Comparison of ENCODE assay signal across 8 mouse cellular contexts in the genomic region with DNA sequence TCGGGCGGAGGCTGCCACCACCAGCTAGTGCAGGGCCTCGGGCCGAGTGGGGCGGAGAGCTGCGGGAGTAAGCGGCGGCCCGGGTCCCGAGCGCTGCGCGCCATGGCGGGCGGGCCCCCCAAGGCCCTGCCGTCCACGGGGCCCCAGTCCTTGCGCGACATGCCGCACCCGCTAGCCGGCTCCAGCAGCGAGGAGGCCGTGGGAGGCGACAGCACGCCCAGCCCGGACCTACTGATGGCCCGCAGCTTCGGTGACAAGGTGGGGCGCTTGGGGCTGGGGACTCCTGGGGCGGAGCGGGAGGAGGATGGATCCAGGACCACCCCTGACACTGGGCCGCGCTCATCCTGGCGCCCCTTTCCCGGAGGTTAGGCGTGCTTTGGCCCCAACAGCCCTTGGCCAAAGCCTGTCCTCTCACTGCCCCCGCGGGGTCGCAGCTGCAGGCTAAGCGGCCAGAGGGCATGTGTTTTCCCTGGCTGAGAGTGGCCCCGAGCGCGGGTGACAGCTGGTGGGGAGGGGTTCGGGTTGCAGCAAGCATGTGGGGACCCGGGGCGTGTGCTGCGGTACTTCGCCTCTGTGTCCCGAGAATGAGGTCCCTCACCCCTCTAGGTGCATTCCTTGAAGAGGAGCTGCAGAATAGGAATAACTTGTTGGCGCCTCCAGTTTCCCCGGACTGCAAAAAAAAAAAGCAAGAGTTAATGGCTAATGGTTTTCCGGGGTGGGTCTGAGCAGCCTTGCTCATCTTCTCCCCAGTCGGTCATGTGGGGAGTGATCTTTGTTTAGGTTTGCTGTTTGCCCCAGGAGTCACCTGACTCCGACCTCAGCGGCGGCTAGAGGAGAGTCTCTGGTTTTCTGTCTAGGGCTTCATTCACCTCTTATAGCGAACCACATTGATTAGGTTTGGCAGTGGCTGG. TPM values are rescaled to one million over a fixed set of nuclear protein-coding genes. Genes with fewer than 3 reads are reported as not detected.
DNase-seq lines count a peak whose midpoint lies in the region; ATAC-seq and TF ChIP-seq lines count a peak whose summit lies in the region.

No protein-coding gene starts in this region.

- peak; percentile 67 for DNase-seq in left cerebral cortex, postnatal 4 days
- no peak for DNase-seq in left cerebral cortex, adult 8-10 months (ENCODE audit: low spot score in 2 of 2)
- DNase-seq in cerebellum, adult 9-10 months = peak; percentile 75
- DNase-seq in gastrocnemius, adult 2 months = peak; percentile 64
- DNase-seq in intestine, embryonic 14.5 days (ENCODE audit: low spot score) = peak; percentile 76
- peak; percentile 62 for DNase-seq in naive thymus-derived CD4-positive, alpha-beta T cell, adult 2 months (ENCODE audit: low read depth)
- peak; percentile 89 for DNase-seq in yolk sac, embryonic 10.5 days (ENCODE audit: low spot score)

- peak; percentile 75 for ATAC-seq in intestine, embryonic 14.5 days (replicated peaks; ENCODE audit: low FRiP score, low TSS enrichment, low read depth)
- ATAC-seq in liver, embryonic 15.5 days (ENCODE audit: insufficient read depth) = peak; percentile 49

- intact Hi-C loops in left cerebral cortex, postnatal 4 days (cut with DNase I) = loop anchor here (5.0 kb wide), 2 partner anchors 41 to 56 kb away; no protein-coding TSS in a partner anchor
- intact Hi-C loops in gastrocnemius, adult 2 months (cut with DNase I) = loop anchor here (5.0 kb wide), 2 partner anchors 46 to 66 kb away; no protein-coding TSS in a partner anchor

- H3K27ac ChIP-seq in gastrocnemius, adult 2 months = peak overlapping the region; percentile 95
- H3K27ac ChIP-seq in intestine, embryonic 14.5 days (ENCODE audit: low read depth) = peak overlapping the region; percentile 38; the same call in 1 of the 2 replicates
- H3K27ac ChIP-seq in liver, embryonic 15.5 days (replicated peaks) = peak overlapping the region; percentile 71

- no peaks in the 10 kb centered on the region for H3K36me3 ChIP-seq in intestine, embryonic 14.5 days (ENCODE audit: control insufficient read depth, insufficient read depth, low read length)
- H3K36me3 ChIP-seq in liver, embryonic 15.5 days (replicated peaks) = no peaks in the 10 kb centered on the region

- under 1% methylated on average over 49 of the region's 58 CpGs for WGBS in intestine, embryonic 14.5 days
- WGBS in liver, embryonic 15.5 days (ENCODE audit: insufficient replicate concordance) = under 1% methylated on average over 58 of the region's 58 CpGs

- peaks cover 8% of the 10 kb centered on the region; the same call in 1 of the 2 replicates for H3K4me1 ChIP-seq in intestine, embryonic 14.5 days (replicated peaks; ENCODE audit: control insufficient read depth, insufficient read depth, low read length)
- H3K4me1 ChIP-seq in liver, embryonic 15.5 days (replicated peaks) = peaks cover 61% of the 10 kb centered on the region

- H3K9me3 ChIP-seq in intestine, embryonic 14.5 days (ENCODE audit: control insufficient read depth, low read length) = no peaks in the 10 kb centered on the region
- H3K9me3 ChIP-seq in liver, embryonic 15.5 days (replicated peaks) = no peaks in the 10 kb centered on the region

- peak overlapping the region; percentile 97 for H3K4me2 ChIP-seq in intestine, embryonic 14.5 days (ENCODE audit: low read length)
- H3K4me2 ChIP-seq in liver, embryonic 15.5 days = peak overlapping the region; percentile 99

- H3K4me3 ChIP-seq in gastrocnemius, adult 2 months = peak overlapping the region; percentile 86
- peak overlapping the region; percentile 87 for H3K4me3 ChIP-seq in intestine, embryonic 14.5 days (ENCODE audit: low read depth, low read length)
- peak overlapping the region; percentile 91 for H3K4me3 ChIP-seq in liver, embryonic 15.5 days (replicated peaks)

- no peak for TF ChIP-seq CTCF in gastrocnemius, adult 2 months (IDR thresholded peaks at IDR 0.05)

- H3K9ac ChIP-seq in intestine, embryonic 14.5 days (ENCODE audit: low read length) = peak overlapping the region; percentile 72
- peak overlapping the region; percentile 85 for H3K9ac ChIP-seq in liver, embryonic 15.5 days

- H3K27me3 ChIP-seq in intestine, embryonic 14.5 days (replicated peaks; ENCODE audit: control insufficient read depth, insufficient read depth, low read length) = no peaks in the 10 kb centered on the region
- H3K27me3 ChIP-seq in liver, embryonic 15.5 days = no peaks in the 10 kb centered on the region

RNA-seq across cellular contexts. Expression of gene Snx30, which starts 0.6 kb away (rescaled TPM):
- total RNA-seq in left cerebral cortex, postnatal 4 days (2021) = 10 to 100 TPM; 32.0 to 38.0 TPM
- total RNA-seq in left cerebral cortex, adult 8-10 months (2022) = 10 to 100 TPM; 29.5 to 41.8 (median 34.9) TPM
- total RNA-seq in gastrocnemius, adult 2 months (2021) = 1 to 10 TPM; 3.1 to 4.1 TPM
- 6.0 and 6.8 TPM in 2 replicates for polyA plus RNA-seq in intestine, embryonic 14.5 days (2014; fragmentation: Nextera tagmentation; extraction: Ambion mirVana)
- 3.7 and 4.3 TPM in 2 replicates for polyA plus RNA-seq in liver, embryonic 15.5 days (2015; fragmentation: Nextera tagmentation; extraction: Ambion mirVana)

RNA-seq across cellular contexts. Expression of gene Inip, which starts 4.8 kb away (rescaled TPM):
- total RNA-seq in left cerebral cortex, postnatal 4 days (2021) = 10 to 100 TPM; 22.3 to 22.4 TPM
- total RNA-seq in left cerebral cortex, adult 8-10 months (2022) = 10 to 100 TPM; 20.3 to 22.3 (median 21.0) TPM
- total RNA-seq in gastrocnemius, adult 2 months (2021) = 1 to 10 TPM; 2.8 to 5.9 TPM
- 55.1 and 56.1 TPM in 2 replicates for polyA plus RNA-seq in intestine, embryonic 14.5 days (2014; fragmentation: Nextera tagmentation; extraction: Ambion mirVana)
- 16.5 and 17.3 TPM in 2 replicates for polyA plus RNA-seq in liver, embryonic 15.5 days (2015; fragmentation: Nextera tagmentation; extraction: Ambion mirVana)

Comparison
In these comparisons a context has a peak if more than half of its experiments do, and no peak if none do; other contexts are left out.
1. DNase-seq: peak in left cerebral cortex, postnatal 4 days (single experiment), cerebellum, adult 9-10 months (single experiment), gastrocnemius, adult 2 months (single experiment), intestine, embryonic 14.5 days (single experiment), naive thymus-derived CD4-positive, alpha-beta T cell, adult 2 months (single experiment) and yolk sac, embryonic 10.5 days (single experiment); none in left cerebral cortex, adult 8-10 months (0 of 2).
2. H3K27ac ChIP-seq: peak in every context shown above with its lines; median percentile 95 in gastrocnemius, adult 2 months; 71 in liver, embryonic 15.5 days; 38 in intestine, embryonic 14.5 days.
3. RNA of gene Snx30, which starts 0.6 kb away (total RNA-seq): 29.5 to 41.8 TPM in left cerebral cortex, adult 8-10 months and 32.0 to 38.0 TPM in left cerebral cortex, postnatal 4 days; 3.1 to 4.1 TPM in gastrocnemius, adult 2 months; every median in the first group is over 4 times any median in the second.
4. Peak in every context shown above with its lines, with median percentiles within 50 percentile points of each other: H3K4me3 ChIP-seq.